Mouse (Mus musculus): Measurements from ENCODE around the gene Iqce. TPM values are rescaled to one million over a fixed set of nuclear protein-coding genes. Genes with fewer than 3 reads are reported as not detected.

The Iqce gene
- polyA plus RNA-seq, 1 experiment from 2014 or later = 31.3 TPM

DNA sequence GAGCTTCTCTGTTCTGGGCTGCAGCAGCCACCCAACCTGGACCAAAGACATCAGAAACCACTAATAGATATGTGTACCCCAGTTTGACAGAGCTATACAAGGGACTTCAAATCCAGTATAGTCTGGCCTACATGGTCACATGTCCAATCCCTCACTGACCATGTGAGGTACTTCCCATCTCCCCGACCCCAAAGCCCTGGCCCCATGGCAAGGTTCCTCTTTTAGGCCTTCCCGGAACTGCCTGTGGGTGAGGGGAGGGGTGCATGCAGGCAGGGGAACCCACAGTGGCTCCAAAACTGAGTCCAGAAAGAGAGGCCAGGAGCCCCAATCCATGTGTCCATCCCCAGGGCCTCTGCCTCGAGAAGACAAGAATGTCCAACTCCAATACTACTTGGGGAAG lies 60.1 kb downstream of the Iqce start:
- ATAC-seq (ENCODE audit: low FRiP score) = no peak
- H3K9me3 ChIP-seq (replicated peaks) = no peaks in the 10 kb centered on the region
- H3K27ac ChIP-seq = no peak overlapping the region
- no peak overlapping the region for H3K4me3 ChIP-seq
- peak overlapping the region; percentile 11; the same call in 1 of the 2 replicates for H3K4me2 ChIP-seq (replicated peaks)
- no peak overlapping the region for H3K9ac ChIP-seq
- 78% methylated on average over 3 of the region's 3 CpGs for WGBS
- peaks cover 73% of the 10 kb centered on the region for H3K4me1 ChIP-seq
- H3K27me3 ChIP-seq = no peaks in the 10 kb centered on the region
- H3K36me3 ChIP-seq = peaks cover 46% of the 10 kb centered on the region

DNA sequence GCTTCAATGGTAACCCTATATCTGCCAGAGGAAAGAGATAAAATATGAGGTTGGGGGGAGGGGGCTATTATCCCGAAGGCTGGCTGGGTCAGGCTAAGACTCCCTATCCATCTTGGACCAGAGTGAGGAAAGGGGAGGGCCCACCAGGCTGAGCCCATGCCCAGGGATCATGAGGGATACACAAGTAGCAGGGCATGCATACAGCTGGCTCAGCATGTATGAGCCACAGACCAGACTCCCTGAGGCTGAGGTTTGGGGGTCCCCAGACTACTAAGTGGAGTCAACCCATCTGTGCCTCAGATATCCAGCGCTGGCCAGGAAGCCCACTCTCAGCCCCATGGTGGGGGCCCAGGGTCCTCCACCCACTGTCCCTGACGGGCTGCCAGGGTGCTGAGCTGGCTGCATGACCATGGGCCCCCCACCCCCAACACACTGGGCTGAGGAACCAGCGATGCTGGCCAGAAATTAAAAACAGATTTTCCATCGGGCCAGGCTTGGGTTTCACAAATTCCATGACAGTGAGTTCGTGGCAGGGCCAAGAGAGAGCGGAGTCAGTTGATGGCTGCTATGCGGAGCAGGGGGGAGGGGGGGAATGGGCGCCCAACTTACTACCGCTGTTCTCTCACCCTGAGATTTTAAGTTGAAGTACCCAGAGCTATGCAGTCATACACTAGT lies 60.8 kb downstream of the Iqce start:
- no peak for ATAC-seq (ENCODE audit: low FRiP score)
- Histone ChIP-seq H3K4me1 (peaks cover 68% of the 10 kb centered on the region), H3K4me3 (no peak overlapping the region), H3K4me2 (replicated peaks) (peak overlapping the region; percentile 11; the same call in 1 of the 2 replicates), H3K36me3 (peaks cover 51% of the 10 kb centered on the region), H3K27ac (peak overlapping the region; percentile 50; the same call in 1 of the 2 replicates), H3K27me3 (no peaks in the 10 kb centered on the region), H3K9ac (peak overlapping the region; percentile 42; the same call in 1 of the 2 replicates), H3K9me3 (replicated peaks) (no peaks in the 10 kb centered on the region)
- WGBS = 70% methylated on average over 10 of the region's 10 CpGs

DNA sequence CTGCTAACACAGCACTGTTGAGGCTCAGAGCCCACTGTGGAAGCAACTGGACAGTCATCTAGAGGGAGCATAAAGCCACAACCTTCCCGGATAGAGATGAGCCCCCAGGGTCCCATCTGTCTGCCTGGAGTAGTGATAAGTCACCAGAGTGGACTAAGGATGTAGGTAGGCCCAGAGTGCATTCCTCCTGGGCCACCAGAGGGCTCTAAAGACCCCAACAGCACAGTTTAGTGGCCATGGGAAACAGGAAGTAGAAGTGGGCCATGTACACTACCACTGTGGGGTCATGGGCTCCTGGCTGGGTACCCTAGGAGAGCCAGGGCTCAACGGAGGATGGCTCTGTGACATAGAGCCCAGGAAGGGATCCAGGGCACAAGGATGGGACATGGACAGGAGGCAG lies 61.4 kb downstream of the Iqce start:
- Histone ChIP-seq H3K4me3 (no peak overlapping the region), H3K27me3 (no peaks in the 10 kb centered on the region), H3K4me2 (replicated peaks) (no peak overlapping the region), H3K4me1 (peaks cover 62% of the 10 kb centered on the region), H3K36me3 (peaks cover 57% of the 10 kb centered on the region), H3K9ac (no peak overlapping the region), H3K9me3 (replicated peaks) (no peaks in the 10 kb centered on the region), H3K27ac (peak overlapping the region; percentile 30; the same call in 1 of the 2 replicates)
- 71% methylated on average over 2 of the region's 2 CpGs for WGBS
- no peak for ATAC-seq (ENCODE audit: low FRiP score)

DNA sequence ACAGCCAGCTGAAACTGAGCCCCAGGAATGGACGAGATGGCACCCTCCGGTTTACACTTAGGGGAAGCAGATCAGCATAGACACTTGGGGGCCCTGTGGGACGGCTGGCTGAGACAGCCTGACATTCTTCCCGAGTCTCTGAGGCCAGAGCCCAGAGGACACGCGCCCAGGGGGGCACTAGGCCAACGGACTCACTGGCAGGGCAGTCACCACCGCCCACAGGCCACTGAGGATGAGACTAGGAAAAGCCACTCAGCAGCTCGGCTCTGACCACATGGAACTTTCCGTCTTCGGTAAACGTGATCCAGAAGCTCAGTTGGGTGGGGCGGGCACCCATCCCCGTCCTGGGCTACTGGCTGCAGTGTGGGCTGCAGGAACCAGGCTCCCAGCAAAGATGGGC lies 62.3 kb downstream of the Iqce start:
- Histone ChIP-seq H3K9me3 (replicated peaks) (no peaks in the 10 kb centered on the region), H3K27ac (no peak overlapping the region), H3K4me1 (peaks cover 53% of the 10 kb centered on the region), H3K27me3 (no peaks in the 10 kb centered on the region), H3K4me2 (replicated peaks) (no peak overlapping the region), H3K4me3 (no peak overlapping the region), H3K9ac (no peak overlapping the region; the same call in 1 of the 2 replicates), H3K36me3 (peaks cover 59% of the 10 kb centered on the region)
- ATAC-seq (ENCODE audit: low FRiP score) = no peak
- 81% methylated on average over 14 of the region's 14 CpGs for WGBS

DNA sequence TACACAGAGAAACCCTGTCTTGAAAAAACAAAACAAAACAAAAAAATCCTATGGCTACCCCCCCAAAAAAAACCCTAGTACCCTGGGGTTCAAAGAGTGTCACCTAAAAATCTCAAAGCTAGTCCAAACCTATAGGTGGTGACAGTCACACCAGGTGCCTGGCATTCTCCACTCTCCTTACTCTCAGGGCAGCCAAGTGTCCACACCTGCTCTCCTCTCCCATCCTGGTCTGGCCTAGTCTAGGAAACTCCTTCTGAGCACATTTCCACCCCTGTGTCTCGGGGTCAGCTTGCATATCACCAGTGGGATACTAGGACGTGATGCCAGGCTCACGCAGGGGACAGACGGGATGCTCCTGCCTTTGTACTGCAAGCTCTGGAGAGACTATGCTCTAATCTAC lies 62.9 kb downstream of the Iqce start:
- Histone ChIP-seq H3K9ac (no peak overlapping the region), H3K36me3 (peaks cover 59% of the 10 kb centered on the region), H3K4me3 (no peak overlapping the region), H3K27ac (no peak overlapping the region), H3K27me3 (no peaks in the 10 kb centered on the region), H3K9me3 (replicated peaks) (no peaks in the 10 kb centered on the region), H3K4me2 (replicated peaks) (no peak overlapping the region), H3K4me1 (peaks cover 48% of the 10 kb centered on the region)
- 88% methylated on average over 4 of the region's 4 CpGs for WGBS
- ATAC-seq (ENCODE audit: low FRiP score) = no peak

DNA sequence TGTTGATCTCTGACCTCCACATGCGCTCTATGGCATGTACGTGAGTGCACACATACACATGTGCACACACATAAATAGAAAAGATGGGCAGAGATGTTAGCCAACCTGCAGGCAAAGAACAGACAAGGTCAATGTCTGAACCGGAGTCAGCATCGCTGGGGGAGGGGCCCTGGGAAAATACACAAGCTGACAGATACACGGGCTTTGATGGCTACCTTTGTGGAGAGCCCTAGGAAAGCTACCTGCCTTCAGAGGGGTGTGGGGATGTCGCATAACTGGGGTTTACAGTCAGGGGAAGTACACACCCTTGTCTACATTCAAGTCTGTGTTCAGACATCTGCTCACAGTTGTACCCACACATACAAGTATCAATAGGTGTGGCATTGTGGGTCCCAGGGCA lies 63.7 kb downstream of the Iqce start:
- H3K4me1 ChIP-seq = peaks cover 48% of the 10 kb centered on the region
- 94% methylated on average over 6 of the region's 6 CpGs for WGBS
- ATAC-seq (ENCODE audit: low FRiP score) = no peak
- H3K9ac ChIP-seq = no peak overlapping the region
- no peaks in the 10 kb centered on the region for H3K27me3 ChIP-seq
- H3K9me3 ChIP-seq (replicated peaks) = no peaks in the 10 kb centered on the region
- H3K36me3 ChIP-seq = peaks cover 61% of the 10 kb centered on the region
- no peak overlapping the region for H3K27ac ChIP-seq
- H3K4me2 ChIP-seq (replicated peaks) = no peak overlapping the region
- no peak overlapping the region for H3K4me3 ChIP-seq

DNA sequence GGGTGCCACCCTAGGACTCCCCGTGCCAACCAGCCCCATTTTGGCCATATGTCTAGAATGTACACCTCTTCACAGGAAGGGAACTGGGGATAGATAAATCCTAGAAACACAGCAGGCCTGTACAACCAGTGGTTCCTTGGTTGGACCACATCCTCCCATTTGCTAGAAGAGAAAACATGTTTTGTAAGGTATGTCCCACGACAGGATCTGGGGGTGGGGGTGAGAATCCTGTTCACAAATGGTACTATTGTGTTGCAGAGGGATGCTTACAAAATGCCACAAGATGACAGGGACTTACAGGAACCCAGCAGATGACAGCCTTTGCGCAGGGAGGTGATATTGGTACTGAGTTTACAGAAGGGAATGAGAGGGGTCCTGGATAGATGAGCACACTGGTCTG lies 64.2 kb downstream of the Iqce start:
- Histone ChIP-seq H3K9me3 (replicated peaks) (no peaks in the 10 kb centered on the region), H3K9ac (no peak overlapping the region), H3K27me3 (no peaks in the 10 kb centered on the region), H3K4me2 (replicated peaks) (no peak overlapping the region), H3K4me3 (no peak overlapping the region), H3K4me1 (peaks cover 45% of the 10 kb centered on the region), H3K36me3 (peaks cover 62% of the 10 kb centered on the region), H3K27ac (no peak overlapping the region)
- ATAC-seq (ENCODE audit: low FRiP score) = no peak
- WGBS = 93% methylated on average over 3 of the region's 3 CpGs

DNA sequence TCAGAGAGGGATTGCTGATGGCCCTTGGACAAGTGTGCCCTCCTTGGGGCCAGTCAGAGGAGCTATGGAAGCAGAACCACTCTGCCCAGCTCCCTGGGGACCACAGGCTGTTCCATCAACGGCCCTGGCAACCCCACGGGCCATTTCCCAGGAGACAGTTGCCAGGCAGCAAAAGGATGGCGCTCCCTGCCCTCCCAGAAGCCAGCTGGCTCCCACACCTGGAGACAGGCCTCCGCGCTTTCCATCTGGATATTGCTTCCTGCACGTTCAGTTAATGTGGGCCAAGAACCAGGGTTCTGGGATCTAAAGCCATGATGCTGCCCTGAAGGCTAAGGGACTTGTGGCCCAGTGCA lies 65.1 kb downstream of the Iqce start:
- Histone ChIP-seq H3K27ac (0 out of 2 replicates have a peak overlapping the region, but pooled peaks have one; percentile 19), H3K4me1 (peaks cover 36% of the 10 kb centered on the region), H3K9ac (no peak overlapping the region), H3K9me3 (replicated peaks) (no peaks in the 10 kb centered on the region), H3K36me3 (peaks cover 71% of the 10 kb centered on the region), H3K4me2 (replicated peaks) (no peak overlapping the region), H3K27me3 (no peaks in the 10 kb centered on the region), H3K4me3 (no peak overlapping the region)
- 0 out of 2 replicates have a peak, but pooled peaks have one; percentile 8 for ATAC-seq (ENCODE audit: low FRiP score)
- WGBS = 69% methylated on average over 6 of the region's 6 CpGs

DNA sequence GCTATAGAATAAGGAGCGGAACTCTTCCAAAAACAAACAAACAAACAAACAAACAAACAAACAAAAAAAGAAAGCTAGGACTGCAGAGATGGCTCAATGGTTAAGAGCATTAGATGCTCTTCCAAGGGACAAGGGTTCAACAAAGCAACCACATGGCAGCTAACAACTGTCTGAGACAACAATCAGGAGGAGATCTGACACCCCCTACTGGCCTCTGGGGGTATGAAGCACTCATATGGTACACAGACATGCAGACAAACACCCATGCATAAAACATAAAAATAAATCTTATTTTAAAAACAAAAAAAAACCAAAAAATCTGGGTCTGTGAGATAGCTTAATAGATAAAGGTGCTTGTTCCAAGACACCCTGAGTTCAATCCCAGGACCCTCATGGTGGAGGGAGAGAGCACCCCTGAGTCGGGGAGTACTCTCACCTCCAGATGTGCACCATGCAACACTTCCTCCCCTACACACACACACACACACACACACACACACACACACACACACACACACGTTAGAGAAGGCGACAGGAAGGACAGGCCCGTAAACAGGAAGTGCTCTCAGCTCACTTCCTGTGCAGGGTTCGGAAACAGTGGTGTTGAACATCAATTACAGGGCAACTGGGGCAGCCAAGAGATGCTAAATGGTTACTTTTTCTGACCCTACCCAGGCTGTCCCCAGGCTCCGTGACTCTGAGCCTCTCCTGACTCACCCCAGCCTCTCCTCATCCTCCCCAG lies 65.7 kb downstream of the Iqce start:
- Histone ChIP-seq H3K4me1 (peaks cover 31% of the 10 kb centered on the region), H3K4me2 (replicated peaks) (no peak overlapping the region), H3K27me3 (no peaks in the 10 kb centered on the region), H3K4me3 (no peak overlapping the region), H3K36me3 (peaks cover 77% of the 10 kb centered on the region), H3K27ac (no peak overlapping the region), H3K9me3 (replicated peaks) (no peaks in the 10 kb centered on the region), H3K9ac (no peak overlapping the region)
- ATAC-seq (ENCODE audit: low FRiP score) = no peak
- 94% methylated on average over 7 of the region's 7 CpGs for WGBS

DNA sequence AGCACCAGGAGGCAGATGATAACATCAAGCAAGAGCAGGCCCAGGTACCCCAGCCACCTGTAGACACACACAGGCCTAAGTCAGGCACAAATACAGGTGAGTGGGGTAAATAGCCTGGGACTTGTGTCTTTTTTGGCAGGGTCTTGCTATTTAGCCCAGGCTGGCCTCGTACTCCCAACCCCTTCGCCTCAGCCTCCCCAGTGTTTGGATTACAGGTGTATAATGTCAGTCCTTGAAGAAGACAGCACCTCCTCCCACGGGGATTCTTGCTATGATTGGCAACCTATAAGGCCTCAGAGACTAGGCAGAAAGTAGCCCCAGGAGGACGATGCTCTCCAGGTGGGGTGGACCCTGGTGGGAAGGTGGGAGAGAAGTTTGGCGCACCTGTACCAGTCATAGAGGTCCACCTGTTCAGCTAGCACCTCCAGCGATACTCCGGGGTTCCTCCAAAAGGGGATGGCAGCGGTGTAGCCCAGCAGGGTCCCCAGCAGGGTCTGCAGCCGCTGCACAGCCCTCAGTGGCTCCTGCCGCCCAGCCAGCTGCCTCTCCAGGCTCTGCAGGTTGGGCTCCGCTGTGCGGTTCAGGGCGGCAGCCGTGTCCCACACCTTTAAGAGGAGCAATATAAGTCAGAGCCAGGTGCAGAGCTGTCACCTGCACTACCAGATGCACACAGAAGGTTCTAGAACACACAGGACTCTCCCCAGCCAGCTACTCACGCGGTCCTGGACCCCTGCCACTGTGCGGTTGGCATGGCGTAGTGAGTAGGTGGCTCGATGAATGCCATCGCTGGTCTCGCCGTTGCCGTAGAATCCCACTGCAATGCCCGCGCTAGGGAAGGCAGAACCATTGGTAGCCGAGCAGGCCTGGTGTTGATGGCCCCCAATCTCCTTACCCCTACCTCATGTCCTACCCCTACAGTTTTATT lies 67.1 kb downstream of the Iqce start:
- Histone ChIP-seq H3K9ac (no peak overlapping the region), H3K4me1 (peaks cover 17% of the 10 kb centered on the region)

DNA sequence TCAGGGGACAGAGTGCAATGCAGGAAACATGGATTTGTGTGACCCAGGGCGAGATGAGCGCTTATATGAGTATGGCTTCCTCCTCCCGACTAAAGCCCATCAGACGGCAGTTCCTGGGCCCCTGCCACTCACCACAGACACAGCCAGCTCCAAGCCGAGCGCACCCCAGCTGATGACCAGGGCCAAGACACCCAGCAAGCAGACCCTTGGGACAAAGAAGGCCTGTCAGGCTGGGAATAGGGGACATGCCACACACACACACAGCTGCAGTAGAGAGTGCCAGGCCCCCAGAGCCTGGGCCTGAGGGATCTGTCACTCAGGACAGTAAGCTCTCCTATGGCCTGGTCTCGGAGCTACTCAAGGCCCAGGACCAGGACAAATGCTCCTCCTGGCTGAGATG lies 68.7 kb downstream of the Iqce start:
- no peak overlapping the region for H3K4me2 ChIP-seq (replicated peaks)
- 92% methylated on average over 7 of the region's 7 CpGs for WGBS
- ATAC-seq (ENCODE audit: low FRiP score) = no peak
- H3K36me3 ChIP-seq = peaks cover 98% of the 10 kb centered on the region
- H3K4me3 ChIP-seq = no peak overlapping the region
- no peaks in the 10 kb centered on the region for H3K27me3 ChIP-seq
- no peak overlapping the region for H3K9ac ChIP-seq
- H3K9me3 ChIP-seq (replicated peaks) = no peaks in the 10 kb centered on the region; the same call in 1 of the 2 replicates
- H3K4me1 ChIP-seq = peaks cover 9% of the 10 kb centered on the region
- no peak overlapping the region for H3K27ac ChIP-seq

More for the DNA sequence above, 67.1 kb downstream of the Iqce start:
- Histone ChIP-seq H3K36me3 (peaks cover 87% of the 10 kb centered on the region), H3K4me2 (replicated peaks) (no peak overlapping the region), H3K27ac (no peak overlapping the region), H3K9me3 (replicated peaks) (no peaks in the 10 kb centered on the region), H3K4me3 (no peak overlapping the region), H3K27me3 (no peaks in the 10 kb centered on the region)
- no peak for ATAC-seq (ENCODE audit: low FRiP score)
- WGBS = 94% methylated on average over 26 of the region's 26 CpGs

DNA sequence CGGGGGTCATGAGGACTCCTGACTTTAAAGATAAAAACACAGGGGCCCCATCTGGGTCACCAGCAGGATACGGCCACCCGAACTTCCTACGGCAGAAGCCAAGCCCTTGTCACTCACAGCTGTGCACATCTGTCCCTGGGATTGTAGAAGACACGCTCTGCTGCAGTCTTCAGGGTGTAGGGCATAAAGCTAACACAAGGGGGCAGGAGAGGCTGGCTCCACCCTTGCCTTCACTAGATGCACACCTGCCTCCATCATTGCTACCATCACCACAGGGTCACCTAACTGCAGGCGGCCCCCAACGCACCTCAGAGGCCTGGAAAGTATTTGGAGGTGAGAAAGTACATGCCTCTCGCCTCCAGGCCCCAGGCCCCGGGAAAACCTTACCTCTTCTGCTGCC lies 73.2 kb downstream of the Iqce start:
- 95% methylated on average over 9 of the region's 9 CpGs for WGBS
- H3K36me3 ChIP-seq = peaks cover 100% of the 10 kb centered on the region
- no peak overlapping the region for H3K4me2 ChIP-seq (replicated peaks)
- ATAC-seq (ENCODE audit: low FRiP score) = no peak
- H3K4me1 ChIP-seq = no peaks in the 10 kb centered on the region
- H3K27me3 ChIP-seq = no peaks in the 10 kb centered on the region
- H3K9ac ChIP-seq = no peak overlapping the region
- peaks cover 6% of the 10 kb centered on the region; the same call in 1 of the 2 replicates for H3K9me3 ChIP-seq (replicated peaks)
- no peak overlapping the region for H3K27ac ChIP-seq
- no peak overlapping the region for H3K4me3 ChIP-seq

Measured in hindbrain, embryonic 12.5 days (tissue).